Mouse (Mus musculus): ENCODE results near the gene Prickle2.

Gene Prickle2

DNA sequence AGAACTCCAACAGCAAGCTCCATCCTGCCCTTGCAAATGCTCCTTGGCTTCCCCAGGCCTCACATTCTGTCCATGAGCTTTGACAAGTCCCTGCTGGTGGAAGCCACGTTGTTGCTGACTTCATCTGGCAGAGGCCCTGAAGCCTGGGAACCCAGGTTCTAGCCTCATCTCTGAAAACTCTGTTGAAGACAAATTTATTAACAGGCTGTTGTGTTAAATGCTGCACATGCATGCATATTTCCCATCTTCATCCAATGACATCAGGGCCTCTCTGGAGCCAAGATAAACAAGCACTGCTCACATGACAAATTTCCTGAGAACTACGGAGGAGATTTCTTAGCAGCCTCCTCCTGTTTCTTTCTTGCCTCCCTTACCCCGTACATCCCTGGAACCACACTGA is 259.3 kb downstream of the Prickle2 start:
- no peak for DNase-seq (ENCODE audit: low spot score)

DNA sequence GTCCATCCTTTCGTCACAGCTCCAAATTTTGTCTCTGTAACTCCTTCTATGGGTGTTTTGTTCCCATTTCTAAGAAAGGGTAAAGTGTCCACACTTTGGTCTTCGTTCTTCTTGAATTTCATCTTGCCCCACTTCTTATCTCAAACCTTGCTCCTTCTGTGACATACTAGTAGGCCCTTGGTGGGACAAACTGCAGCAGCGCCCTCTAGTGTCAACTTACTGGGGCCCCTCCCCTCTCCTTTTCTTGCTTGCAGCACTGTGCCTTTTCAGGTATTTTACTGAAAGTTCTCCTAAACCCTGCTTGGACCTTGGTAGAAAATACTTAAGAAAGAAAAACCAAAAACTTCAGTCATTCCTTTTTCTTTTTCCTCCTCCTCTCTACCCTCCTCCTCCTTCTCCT is 264.8 kb downstream of the Prickle2 start:
- DNase-seq (ENCODE audit: low spot score): no peak

DNA sequence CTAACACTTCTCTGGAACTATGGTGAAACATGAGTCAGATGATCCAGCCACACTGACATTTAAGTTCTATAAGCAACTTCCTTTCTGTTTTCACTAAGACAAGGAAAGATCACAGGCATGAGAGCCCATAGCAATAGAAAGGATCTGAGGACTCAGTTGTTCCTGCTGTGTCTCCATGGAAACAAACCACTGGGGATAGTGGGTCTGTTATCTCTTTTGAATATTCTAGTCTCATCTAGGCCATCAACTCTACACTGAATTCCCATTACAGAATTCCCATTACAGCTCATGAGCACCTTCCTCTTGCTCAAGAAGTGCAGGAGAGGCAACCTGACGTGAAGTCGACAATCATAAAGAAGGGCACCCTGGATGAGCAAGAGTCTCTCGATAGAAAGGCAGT is 265.7 kb downstream of the Prickle2 start:
- DNase-seq (ENCODE audit: low spot score): no peak

DNA sequence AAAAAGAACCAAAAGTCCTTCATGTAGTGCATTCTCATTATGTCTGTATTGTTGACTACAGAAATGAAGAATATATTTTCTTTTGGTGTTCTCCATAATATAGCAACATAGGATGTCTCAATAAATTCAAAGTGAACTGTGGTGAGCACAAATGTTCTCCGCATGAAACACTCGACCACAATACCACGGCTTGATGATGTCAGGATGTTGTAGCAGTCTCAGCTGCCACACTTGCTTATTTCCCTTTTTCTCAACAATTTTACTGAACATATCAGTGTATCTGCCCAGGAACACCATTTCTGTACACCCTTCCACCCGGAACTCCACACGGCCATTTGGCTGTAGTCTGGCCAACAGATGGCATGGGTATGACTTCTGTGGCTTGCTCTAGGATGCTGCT is 273.8 kb downstream of the Prickle2 start:
- no peak for DNase-seq (ENCODE audit: low spot score)

DNA sequence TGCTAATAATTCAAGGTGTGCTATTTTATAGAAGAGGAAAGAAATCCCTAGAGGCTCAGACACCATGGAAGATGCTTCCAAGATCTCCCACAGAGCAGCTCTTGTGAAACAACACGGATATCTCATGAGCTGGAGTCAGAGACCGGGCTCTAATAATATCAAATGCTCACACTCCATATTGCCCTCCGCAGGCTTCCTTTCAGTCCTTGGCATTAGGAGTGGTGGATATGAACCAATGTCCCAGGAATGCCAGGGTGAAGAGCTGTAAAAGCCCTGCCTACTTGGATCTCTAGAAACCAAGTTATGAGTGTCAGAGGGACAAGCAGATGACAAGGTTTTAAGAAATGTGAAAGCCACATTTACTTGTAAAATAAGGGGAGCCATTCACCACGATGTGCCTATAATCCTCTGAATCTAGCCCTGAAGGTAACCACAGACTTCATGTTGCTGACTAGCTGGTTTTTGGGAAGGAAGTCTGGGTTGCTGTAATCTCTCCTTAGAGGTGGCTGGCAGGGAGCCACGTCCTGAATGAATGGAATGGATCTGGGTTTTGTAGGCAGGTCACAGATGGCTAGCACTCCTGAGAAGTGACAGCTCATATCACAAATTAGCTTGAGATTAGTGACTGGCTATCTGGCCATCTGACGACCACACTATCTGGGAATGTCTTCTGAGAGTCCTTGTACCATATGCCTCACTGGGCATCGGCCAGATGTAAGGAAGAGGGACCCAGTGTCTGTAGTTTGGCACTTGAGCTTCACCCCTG is 278.4 kb downstream of the Prickle2 start:
- DNase-seq (ENCODE audit: low spot score): no peak

DNA sequence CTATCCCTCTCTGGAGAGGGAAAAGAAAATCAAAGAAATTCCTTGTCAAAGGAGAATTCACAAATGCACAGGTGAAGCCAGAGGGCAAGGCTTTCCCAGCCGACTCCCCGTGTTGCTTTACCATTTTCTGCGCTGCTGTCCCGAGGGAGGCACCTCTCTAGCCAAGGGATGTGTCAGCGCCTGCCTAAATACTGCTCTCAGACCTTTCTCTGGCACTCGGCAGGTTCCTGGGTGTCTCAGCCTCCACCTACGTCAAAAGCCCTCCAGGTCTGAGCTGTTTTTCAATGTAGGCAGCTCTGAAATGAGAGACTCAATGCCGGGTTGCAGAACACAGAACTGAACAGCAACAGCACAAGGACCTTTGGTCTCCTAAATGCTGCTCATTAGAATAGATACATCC is 280.1 kb downstream of the Prickle2 start:
- DNase-seq (ENCODE audit: low spot score): no peak

DNA sequence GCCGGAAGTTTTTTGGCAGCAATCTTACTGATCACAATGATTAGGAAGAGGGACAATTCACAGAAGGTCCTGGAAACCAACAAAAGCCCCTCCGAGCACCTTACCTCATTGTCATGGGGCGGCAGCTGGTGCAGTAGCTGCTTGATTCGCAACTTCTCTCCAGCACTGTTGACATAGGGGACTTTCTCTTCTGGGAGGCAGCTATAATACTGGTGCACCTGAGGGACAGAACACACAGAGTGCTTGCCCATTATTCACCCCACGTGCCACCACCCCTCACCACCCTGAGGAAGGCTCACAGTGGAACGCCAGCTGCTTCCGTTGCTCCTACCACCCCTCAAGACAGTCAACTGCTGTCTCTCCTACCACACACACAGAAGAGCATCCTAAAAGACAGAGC is 280.5 kb downstream of the Prickle2 start:
- DNase-seq (ENCODE audit: low spot score): no peak

DNA sequence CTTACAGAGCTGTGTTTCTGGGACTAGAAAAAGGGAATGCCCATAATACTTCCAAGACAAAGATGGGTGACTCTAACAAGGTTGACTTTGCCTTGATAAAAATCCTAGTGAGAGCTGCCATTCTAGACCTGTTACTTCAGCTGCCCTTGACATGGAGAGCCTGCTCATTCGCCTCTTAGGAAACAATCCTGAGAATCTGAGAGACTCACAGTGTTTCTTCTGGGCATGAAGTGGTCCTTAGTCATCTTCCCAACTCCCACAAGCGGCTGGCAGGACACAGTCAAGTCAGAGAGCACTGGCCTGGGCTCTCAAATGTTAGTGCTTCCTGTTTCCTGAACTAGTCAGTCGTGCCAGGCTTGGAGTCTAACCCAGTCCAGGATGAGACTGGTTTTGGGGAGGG is 281.0 kb downstream of the Prickle2 start:
- DNase-seq (ENCODE audit: low spot score): no peak

DNA sequence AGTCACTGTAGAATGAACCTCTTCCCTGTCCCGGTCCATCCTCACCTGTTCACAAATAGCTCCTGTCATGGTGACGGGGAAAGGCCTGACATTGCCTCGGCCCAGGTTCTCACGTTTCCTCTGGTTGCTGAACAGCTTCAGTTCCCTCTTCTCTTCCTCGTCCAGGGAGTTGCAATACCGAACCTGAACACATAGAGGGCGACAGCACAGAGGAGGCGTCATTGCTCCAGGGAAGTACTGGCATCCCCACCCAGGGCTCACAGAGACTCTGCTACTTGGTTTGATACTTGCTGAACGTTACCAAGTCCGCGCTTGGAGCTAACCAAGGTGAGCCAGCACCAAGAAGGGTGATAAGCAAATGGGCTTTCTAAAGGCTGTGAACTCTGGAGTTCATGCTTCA is 283.7 kb downstream of the Prickle2 start:
- no peak for DNase-seq (ENCODE audit: low spot score)

DNA sequence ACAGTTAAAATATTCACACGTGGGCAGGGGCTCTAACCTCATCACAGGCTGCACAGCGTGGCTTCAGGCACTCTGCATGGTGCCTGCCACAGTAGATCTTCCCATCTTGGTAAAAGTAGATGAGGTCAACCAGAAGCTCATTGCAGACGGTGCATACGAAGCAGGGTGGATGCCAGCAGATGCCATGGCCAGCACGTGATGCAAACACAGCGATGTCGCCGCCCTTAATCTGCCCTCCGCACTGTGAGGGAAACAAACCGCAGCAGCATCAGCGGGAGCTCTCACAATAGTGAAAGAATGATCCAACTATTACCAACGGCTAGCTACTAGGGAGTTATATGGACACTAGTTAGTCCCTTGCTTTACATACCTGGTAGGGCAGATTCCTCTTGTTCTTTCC is 285.8 kb downstream of the Prickle2 start:
- no peak for DNase-seq (ENCODE audit: low spot score)

DNA sequence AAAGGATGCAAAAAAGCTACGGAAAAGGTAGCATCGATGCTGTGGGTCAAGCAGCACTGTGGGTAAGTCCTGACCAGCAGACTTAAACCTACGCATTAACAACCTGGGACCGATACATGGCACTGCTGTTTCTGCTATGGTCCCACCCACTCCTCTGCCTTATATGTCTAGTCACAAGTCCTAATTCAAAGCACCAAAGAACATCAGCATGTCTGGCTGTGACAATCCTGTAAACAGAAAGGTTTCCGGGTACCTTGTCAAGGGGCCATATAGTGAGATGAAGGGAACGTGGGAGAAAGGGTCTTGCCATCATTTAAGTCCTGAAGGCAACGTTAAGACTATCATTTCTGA is 290.6 kb downstream of the Prickle2 start:
- no peak for DNase-seq (ENCODE audit: low spot score)

DNA sequence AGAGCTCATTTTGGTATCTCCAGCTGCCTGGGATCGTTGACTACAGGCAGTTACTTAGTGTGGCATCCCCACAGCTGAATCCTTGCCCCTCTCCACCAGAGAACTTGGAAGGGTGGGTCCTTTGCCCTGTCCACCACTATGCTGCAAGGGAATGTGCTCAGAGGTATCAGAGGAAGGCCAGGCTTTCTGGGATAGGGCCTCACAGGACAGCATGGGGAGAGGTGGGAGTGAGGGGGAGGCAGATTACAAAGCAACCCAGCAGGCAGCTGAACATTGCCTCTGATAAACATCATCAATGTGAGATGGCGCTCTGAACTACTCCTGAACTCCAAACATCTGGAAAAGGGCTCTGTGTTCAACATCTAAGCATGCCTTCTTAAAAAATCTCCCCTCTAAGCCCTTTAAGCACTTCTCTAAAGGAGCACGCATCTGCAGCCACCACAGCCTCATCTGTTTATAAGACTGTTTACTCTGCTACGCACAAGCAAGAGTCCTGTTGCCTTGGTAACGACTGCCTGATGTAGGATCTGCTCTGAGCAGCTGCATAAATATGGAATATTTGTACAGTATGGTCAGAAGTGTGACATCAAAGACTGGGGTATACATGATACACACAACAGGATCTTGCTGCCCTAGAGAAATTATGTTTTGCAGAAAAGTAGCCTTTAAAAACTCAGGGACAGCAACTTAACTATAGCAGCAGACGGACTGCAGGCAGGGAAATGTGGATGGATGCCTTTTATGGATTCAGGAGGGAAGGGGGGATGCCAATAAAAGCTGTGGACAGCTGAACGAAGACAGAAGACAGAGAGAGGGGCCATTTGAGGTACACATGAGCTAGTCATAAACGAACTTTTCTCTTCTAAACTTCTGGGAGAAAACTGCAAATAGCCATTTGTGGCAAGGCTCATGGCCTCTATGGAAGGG is 291.2 kb downstream of the Prickle2 start:
- no peak for DNase-seq (ENCODE audit: low spot score)

DNA sequence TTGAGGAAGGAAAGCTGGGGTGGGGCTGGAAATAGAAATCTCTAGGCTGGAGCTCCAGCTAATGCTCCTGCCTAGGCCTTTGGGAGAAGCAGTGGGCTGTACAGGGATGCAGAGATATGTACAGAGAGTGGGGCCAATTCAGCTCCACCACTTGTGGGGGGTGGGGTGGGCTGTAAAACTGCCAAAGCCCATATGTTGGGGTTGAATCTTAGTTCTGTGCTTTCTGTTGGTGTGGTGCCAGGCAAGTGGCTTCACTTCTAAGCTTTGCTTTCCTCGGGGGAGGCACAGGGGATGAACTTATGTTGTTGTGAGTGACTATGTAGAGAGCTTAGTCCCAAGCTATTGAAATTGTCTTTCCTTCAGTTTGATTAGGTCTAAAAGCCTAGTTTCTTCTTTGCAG is 292.0 kb downstream of the Prickle2 start:
- no peak for DNase-seq (ENCODE audit: low spot score)

DNA sequence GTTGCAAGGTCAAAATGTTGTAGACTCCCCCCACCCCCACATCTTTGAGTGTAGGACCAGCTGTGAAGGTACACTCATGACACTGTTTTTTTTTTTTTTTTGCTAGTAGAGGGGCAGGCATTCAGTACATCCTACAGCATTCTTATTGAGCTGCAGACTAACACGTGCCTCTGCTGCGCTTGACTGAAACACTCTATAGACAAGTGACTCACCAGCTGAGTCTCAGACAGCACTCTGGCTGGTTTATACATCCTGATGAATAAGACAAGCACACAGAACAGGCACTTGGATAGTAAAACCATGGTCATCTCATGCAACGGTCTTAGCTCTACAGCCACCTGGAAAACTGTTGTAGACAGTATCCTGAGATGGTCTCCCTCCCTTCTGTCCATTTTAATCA is 296.2 kb downstream of the Prickle2 start:
- no peak for DNase-seq (ENCODE audit: low spot score)

DNA sequence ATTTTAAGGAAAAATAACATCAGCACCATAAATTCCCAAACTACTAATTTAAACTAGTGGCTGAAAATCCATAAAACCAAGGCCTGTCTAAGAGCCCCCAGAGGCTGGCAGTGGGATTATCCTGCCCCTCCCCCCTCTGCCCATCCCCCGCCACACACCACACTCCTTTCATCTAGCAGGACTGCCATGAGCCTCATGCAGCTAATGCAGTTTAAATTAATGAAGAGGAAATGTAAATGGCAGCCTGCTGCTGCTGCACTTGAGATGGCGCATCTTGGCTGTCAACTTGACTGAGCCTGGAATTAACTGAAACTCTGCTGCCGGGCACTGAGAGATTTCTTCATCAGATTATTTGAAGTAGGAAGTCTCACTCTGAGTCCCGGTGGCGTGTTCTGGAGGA is 298.7 kb downstream of the Prickle2 start:
- no peak for DNase-seq (ENCODE audit: low spot score)

DNA sequence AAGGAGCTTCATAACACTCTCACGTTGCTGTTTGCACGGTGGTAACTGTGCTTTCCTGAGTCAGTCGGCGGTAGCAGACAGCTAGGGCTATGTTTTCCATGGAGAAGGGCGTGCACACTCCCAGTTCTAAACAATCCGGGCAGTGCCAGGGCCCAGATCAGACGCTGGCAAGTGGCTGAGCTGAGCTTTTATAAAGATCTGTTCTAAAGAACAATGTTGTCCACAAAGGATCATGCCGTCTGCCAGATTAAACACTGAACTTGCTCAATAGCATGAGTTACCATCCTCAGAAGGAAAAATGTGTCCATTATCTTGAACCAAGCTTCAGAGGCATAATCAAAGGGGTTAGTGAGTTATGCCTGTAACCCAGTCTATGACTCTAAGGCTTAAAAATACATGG is 300.4 kb downstream of the Prickle2 start:
- DNase-seq (ENCODE audit: low spot score): no peak

DNA sequence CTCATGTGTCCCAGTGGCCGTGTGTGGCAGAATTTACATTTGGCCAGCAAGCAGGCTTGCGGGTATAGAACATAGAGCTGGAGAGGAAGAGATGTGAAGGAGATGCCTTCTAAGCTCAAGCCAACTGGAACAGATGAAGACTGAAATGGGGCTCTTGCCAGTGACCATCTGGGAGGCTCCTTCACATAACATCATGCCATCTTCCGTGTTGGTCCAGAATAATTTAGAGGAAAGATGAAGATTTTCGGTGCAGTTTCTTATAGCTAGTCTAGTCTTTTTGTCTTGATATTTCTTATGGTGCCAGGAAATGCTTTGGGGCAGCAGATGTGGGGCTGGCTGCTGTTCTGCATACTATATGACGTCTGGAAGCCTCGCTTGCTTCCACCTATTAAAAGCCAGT is 308.1 kb downstream of the Prickle2 start:
- no peak for DNase-seq (ENCODE audit: low spot score)

DNA sequence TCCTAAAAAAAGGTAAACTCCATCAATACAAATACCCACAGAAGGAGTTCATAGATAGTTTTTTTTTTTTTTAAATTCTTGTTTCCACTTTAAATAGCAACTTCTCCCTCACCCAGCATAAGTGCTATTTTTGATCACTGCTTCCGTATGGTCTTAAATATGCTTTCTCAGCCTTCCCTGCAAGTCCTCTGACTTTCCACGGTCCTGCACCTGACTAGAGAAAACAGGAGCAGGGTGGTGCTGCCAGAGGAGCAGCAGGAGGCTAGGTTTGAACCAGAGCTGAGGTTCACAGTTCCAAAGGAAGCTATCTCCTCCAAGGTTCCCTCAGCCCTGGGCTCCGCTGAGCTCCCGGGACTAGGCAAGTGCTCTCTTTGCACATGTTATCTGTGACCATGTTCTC is 310.4 kb downstream of the Prickle2 start:
- DNase-seq (ENCODE audit: low spot score): no peak

DNA sequence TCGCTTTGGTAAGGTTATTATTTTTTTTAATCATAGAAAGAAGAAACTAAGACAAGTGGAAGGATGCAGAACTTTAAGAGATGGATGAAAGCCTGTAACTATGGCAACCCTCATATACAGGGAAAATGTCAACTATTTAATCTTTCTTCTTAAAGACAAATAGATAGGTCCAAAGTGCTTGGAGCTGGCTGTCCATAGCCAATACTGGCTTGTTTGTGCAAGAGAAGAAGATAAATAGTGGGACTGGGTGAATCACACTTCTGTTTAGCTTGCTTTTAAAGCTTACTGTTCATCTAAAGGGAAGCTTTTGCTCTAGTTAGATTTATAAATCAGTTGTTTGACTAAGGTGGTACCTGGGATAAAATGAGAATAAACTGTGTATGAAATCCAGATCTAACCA is 310.8 kb downstream of the Prickle2 start:
- no peak for DNase-seq (ENCODE audit: low spot score)

DNA sequence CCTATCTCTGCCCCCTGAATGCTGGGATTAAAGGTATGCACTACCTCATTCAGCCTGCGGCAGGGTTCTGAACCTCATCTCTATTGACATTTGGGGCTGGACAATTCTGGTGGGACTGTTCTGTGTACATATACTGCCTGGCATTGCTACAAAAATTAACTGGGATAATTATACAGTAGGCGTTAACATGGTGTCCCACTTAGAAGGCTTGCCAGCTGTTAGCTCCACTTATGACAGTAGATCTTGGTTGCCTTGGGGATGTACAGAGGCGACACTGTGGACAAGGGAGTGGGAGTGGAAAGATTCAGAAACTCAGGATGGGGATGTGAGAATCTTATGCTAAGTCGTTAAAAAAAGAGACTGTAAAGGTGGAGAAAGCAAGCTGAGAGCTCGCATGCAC is 311.3 kb downstream of the Prickle2 start:
- no peak for DNase-seq (ENCODE audit: low spot score)

DNA sequence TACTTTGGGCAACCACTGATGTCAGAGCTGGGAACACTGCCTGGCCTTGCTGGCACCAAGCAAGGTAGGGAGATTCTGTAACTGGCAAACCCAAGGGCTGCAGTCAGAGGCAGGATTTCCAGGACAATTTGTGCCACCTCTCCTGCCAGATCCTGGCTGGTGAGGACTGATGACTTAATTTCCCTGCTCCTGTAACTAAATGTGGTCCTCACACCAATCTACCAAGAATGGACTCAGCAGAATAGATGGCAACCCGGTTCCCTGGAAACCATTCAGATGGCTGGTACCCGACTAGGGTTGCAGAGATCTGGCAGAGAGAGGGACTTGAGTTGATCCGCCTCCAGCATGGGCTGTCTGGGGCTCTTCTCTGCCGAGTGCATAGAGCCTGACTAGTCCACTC is 315.6 kb downstream of the Prickle2 start:
- DNase-seq (ENCODE audit: low spot score): no peak

DNA sequence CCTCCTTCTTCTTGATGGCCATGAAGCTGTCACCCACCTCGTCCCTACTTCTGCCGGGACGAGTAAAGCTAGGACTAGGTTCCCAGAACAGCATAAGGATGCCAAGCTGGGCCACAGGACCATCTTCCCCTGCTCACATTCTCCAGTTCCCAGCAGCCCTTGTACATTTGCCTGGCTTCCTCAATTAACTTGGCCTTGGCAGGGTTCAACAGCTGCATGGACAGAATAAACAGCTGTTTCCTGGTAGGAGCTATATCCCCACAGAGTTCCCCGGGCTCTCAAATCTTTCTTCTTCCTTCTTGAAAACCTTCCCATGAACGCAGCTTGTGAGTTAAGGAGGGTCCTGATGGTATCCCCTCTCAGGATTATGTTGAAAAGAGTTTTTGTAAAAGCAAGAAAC is 317.3 kb downstream of the Prickle2 start:
- DNase-seq (ENCODE audit: low spot score): no peak

DNA sequence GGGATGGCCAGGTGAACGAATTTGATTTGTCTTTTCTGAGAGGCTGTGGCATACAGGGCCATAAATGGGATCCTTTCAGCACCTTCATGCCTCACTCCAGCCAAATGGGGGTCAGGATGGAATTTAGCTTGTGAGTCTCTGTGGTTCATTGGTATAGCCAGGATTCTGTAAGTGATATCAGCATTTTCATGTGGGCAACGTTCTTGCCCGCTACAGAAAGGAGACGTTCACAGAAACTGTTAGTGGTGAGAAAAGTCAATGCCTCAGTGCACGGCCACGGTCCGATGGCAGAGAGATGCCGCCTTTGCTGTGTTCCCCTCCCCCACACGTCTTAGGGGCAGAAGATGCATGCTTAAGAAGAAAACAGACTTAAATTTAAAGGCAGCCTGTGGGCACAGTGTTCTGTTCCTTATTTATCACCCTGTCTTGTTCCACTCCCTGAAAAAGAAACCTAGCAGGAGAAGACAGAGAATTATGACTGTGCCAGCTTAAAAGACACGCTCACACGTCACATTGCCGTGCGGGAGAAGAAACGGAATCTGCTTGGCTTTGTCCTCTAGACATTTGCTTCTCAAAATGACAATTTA is 322.7 kb downstream of the Prickle2 start:
- no peak for DNase-seq (ENCODE audit: low spot score)
